Mouse (Mus musculus): Measurements from ENCODE around the gene Rgp1. TPM values are rescaled to one million over a fixed set of nuclear protein-coding genes. Genes with fewer than 3 reads are reported as not detected.

The Rgp1 gene
- total and polyA plus RNA-seq, 2 experiments from 2014 or later: 10.4 to 17.6 TPM

DNA sequence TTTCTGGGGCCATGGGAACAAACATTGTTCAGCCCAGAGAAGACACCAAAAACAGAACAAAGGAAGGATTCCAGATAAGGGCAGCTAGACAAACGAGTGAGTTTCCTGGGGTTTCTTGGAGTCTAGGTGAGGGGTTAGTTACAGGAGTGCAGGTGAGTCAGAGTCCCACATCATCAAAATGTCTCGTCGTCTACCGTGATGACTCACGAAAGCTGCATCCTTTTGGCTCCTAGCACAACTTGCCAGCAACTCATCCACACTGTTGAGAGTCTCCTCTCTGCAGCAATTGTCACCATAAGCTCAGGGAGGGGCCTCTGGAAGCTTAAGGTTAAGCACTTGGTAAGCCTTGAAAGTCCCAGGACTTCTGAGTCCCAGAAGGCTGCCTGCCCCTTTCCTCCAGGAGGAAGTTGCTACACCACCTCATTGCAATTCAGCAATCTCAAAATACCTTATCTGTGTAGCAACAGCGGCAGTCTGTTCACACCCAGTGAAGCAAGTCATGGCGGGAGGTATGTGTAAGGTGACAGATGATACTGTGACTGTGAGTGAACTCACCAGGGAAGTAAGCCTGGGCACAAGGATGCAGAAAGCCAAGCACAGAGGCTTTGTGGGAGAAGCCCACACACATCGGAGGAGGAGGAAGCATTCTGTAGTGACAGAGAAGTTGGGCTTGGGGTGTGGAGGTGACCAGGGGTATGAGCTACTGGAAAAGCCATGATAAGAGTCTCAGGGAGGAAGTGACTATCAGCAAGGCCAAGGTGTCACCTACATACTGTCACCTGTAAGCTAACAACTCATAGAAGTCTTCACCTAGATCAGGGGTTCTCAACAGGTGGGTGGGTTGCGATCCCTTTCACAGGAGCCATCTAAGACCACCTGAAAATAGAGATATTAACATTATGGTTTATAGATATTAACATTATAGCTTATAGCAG is 26.5 kb downstream of the Rgp1 start:
- Histone ChIP-seq H3K4me2 (ENCODE audit: low read depth) (no peak overlapping the region), H3K9me3 (ENCODE audit: low read length) (no peaks in the 10 kb centered on the region), H3K36me3 (ENCODE audit: insufficient read depth) (no peaks in the 10 kb centered on the region), H3K27me3 (ENCODE audit: insufficient read depth, low read length) (no peaks in the 10 kb centered on the region), H3K27ac (ENCODE audit: low read depth, low read length) (no peak overlapping the region), H3K9ac (no peak overlapping the region), H3K4me1 (ENCODE audit: insufficient read depth) (no peaks in the 10 kb centered on the region), H3K4me3 (ENCODE audit: low read depth, low read length) (no peak overlapping the region)
- DNase-seq: no peak
- TF ChIP-seq CTCF (IDR thresholded peaks at IDR 0.05; ENCODE audit: low read depth): no peak
- 84% methylated on average over 9 of the region's 9 CpGs for WGBS
- ATAC-seq: no peak

DNA sequence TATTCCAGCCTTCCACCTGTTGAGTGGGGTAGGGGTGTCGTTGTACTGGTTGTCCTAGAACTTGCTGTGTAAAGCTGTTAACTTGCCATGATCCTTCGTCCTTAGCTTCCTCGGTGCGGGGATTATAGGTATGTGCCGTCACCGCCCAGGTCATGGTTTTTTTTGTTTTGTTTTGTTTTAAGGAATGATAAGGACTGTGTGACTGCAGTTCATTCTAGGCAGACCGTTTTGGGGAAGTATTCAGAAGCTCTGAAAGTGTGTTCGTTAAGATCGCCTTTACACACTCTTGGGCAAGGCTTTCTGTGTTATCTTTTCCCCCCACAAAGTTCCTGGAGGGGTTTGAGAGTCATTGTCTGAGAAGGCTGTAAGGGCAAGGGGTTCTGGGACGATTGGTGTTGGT is 34.0 kb downstream of the Rgp1 start:
- DNase-seq (no peak), ATAC-seq (no peak)
- no peaks in the 10 kb centered on the region for H3K9me3 ChIP-seq (ENCODE audit: low read length)
- H3K4me2 ChIP-seq (ENCODE audit: low read depth): no peak overlapping the region
- H3K36me3 ChIP-seq (ENCODE audit: insufficient read depth): no peaks in the 10 kb centered on the region
- H3K9ac ChIP-seq: no peak overlapping the region
- H3K27ac ChIP-seq (ENCODE audit: low read depth, low read length): no peak overlapping the region
- no peak overlapping the region for H3K4me3 ChIP-seq (ENCODE audit: low read depth, low read length)
- TF ChIP-seq CTCF (IDR thresholded peaks at IDR 0.05; ENCODE audit: low read depth): no peak
- H3K27me3 ChIP-seq (ENCODE audit: insufficient read depth, low read length): no peaks in the 10 kb centered on the region
- no peaks in the 10 kb centered on the region for H3K4me1 ChIP-seq (ENCODE audit: insufficient read depth)
- WGBS: 66% methylated on average over 10 of the region's 10 CpGs

DNA sequence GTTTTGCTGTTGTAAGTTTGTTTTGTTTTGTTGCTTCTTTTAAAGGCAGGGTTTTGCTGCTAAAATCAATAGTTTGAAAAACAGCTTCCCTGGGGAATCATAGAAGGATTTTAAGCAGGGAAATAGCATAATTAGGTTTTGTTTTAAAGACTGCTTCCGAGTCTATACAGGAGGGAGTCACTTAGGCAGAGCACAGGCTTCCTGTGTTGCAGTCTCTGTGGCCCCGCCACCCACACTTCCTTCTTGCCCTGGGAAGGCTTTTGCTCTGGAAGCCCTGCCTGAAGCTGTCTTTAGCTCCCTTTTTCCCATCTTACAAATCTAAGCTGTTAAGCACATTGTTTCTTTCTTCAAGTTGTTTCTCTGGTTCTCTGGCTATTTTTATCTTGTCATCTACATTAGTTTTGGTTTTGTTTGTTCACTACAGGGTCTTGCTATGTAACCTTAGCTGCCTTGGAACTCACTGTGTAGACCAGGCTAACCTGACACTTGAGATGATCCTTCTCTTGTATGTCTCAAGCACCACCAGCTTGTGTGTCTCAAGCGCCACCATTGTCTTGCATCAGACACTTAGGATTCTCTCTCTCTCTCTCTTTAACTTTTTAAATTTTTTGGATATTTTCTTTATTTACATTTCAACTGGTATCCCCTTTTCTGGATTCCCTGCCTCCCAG is 34.7 kb downstream of the Rgp1 start:
- H3K4me3 ChIP-seq (ENCODE audit: low read depth, low read length): no peak overlapping the region

DNA sequence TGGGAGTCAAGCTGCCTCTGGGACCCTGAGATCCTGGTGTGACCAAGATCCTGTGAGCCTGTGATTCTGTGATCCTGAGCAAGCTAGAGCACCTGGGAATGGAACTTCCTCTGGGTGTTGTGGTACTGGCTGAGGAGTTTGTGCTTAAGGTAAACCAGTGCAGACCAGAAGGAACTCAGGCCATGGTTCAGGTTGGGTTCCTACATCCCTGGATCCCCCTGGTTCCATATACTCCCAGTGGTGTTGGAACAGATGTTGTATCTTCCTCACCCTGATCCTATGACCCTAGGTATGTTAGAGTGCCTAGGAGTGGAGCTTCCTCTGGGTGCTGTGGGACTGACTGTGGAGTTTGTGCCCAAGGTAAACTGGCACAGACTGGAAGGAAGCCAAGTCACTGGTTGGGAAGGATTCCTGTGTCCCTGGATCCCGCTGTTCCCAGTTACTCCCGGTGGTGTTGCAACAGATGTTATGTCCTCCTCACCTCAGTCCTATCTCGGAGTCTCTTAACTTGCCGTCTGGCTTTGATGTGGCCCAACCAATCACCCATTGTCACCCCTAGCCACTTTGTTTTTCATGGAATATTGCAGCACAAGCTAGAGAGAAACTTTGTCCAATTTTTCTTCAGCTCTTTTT is 41.7 kb downstream of the Rgp1 start:
- no peak overlapping the region for H3K4me3 ChIP-seq (ENCODE audit: low read depth, low read length)
- H3K4me1 ChIP-seq (ENCODE audit: insufficient read depth): no peaks in the 10 kb centered on the region
- H3K9me3 ChIP-seq (ENCODE audit: low read length): no peaks in the 10 kb centered on the region
- ATAC-seq (no peak), DNase-seq (no peak)
- no peaks in the 10 kb centered on the region for H3K36me3 ChIP-seq (ENCODE audit: insufficient read depth)
- no peak overlapping the region for H3K9ac ChIP-seq
- no peak overlapping the region for H3K4me2 ChIP-seq (ENCODE audit: low read depth)
- H3K27ac ChIP-seq (ENCODE audit: low read depth, low read length): no peak overlapping the region
- H3K27me3 ChIP-seq (ENCODE audit: insufficient read depth, low read length): no peaks in the 10 kb centered on the region
- 92% methylated on average over 4 of the region's 4 CpGs for WGBS
- TF ChIP-seq CTCF (IDR thresholded peaks at IDR 0.05; ENCODE audit: low read depth): no peak

More for the DNA sequence above, 34.7 kb downstream of the Rgp1 start:
- no peak overlapping the region for H3K27ac ChIP-seq (ENCODE audit: low read depth, low read length)
- DNase-seq (no peak), ATAC-seq (no peak)
- WGBS: 62% methylated on average over 3 of the region's 3 CpGs
- TF ChIP-seq CTCF (IDR thresholded peaks at IDR 0.05; ENCODE audit: low read depth): no peak
- H3K4me2 ChIP-seq (ENCODE audit: low read depth): no peak overlapping the region
- H3K9me3 ChIP-seq (ENCODE audit: low read length): no peaks in the 10 kb centered on the region
- no peaks in the 10 kb centered on the region for H3K4me1 ChIP-seq (ENCODE audit: insufficient read depth)
- no peaks in the 10 kb centered on the region for H3K36me3 ChIP-seq (ENCODE audit: insufficient read depth)
- no peaks in the 10 kb centered on the region for H3K27me3 ChIP-seq (ENCODE audit: insufficient read depth, low read length)
- H3K9ac ChIP-seq: no peak overlapping the region

DNA sequence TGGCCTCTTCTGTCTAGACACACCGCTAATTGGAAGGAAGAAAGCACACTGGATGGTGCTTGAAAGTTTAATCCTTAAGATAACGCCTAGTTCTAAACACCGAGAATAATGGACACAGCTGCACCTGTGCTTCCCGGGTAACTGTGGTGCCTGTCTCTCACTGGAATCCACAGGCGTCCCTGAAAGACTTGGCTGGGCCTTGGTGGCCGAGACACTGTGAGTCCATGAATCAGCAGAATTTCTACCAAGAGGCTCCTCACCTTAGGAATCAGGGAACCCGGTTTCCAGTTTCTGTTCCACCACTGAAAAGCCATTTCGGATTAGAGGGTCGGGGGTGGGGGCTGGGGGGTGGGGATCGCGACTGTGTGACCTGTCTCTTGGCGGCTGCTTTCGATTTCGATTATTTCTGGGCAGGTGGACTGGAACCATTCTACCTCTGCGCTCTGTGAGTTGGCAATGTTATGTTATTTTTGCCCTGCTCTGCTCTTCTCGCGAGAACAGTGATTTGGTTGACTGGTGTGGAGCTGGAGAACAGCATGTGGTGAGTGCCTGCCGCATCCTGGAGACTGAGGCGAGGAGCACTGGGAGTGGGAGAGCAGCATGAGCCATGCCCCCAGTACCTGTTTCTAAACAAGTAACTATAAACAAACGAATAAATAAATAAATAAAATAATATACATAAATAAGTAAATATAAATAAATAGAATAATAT is 50.7 kb downstream of the Rgp1 start:
- 36% methylated on average over 20 of the region's 20 CpGs for WGBS
- Histone ChIP-seq H3K27me3 (ENCODE audit: insufficient read depth, low read length) (no peaks in the 10 kb centered on the region), H3K4me2 (ENCODE audit: low read depth) (peak overlapping the region; percentile 24; the same call in 1 of the 2 replicates), H3K9me3 (ENCODE audit: low read length) (no peaks in the 10 kb centered on the region), H3K36me3 (ENCODE audit: insufficient read depth) (no peaks in the 10 kb centered on the region), H3K4me1 (ENCODE audit: insufficient read depth) (peaks cover 23% of the 10 kb centered on the region), H3K27ac (ENCODE audit: low read depth, low read length) (no peak overlapping the region), H3K9ac (no peak overlapping the region), H3K4me3 (ENCODE audit: low read depth, low read length) (no peak overlapping the region)
- TF ChIP-seq CTCF (IDR thresholded peaks at IDR 0.05; ENCODE audit: low read depth): no peak
- ATAC-seq (peak; percentile 56), DNase-seq (peak; percentile 63)

DNA sequence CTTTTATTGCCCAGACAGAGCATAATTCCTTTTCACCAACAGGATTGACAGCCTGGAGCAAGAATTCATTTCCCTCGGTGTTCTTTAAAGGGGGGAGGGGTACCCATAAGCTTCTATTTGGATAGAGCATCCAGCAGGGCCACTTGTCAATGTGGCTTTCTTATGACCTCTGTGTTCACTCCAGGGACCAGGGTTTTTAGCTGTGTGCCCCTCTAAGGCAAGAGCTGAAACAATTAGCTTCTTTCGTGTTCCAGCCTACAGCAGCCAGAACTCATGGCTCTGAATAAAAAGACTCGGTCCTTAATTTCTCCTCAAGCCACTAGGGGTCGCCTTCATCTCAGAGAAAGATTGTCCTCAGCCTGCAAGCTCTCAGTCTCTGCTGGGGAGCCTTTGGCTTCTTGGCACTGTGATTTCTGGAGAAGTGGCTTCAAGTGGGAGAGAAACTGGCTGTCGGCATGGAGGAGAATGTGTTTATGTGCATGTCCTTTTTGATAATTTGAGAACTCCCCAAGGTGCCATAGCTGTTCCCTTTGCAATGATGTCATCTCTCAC is 51.6 kb downstream of the Rgp1 start:
- Histone ChIP-seq H3K9ac (no peak overlapping the region; the same call in 1 of the 2 replicates), H3K27me3 (ENCODE audit: insufficient read depth, low read length) (no peaks in the 10 kb centered on the region), H3K4me3 (ENCODE audit: low read depth, low read length) (no peak overlapping the region), H3K27ac (ENCODE audit: low read depth, low read length) (peak overlapping the region; percentile 72), H3K36me3 (ENCODE audit: insufficient read depth) (no peaks in the 10 kb centered on the region), H3K4me2 (ENCODE audit: low read depth) (peak overlapping the region; percentile 28; the same call in 1 of the 2 replicates), H3K4me1 (ENCODE audit: insufficient read depth) (peaks cover 23% of the 10 kb centered on the region), H3K9me3 (ENCODE audit: low read length) (no peaks in the 10 kb centered on the region)
- WGBS: 2% methylated on average over 5 of the region's 5 CpGs
- TF ChIP-seq CTCF (IDR thresholded peaks at IDR 0.05; ENCODE audit: low read depth): peak; percentile 91
- peak; percentile 81 for ATAC-seq
- DNase-seq: peak; percentile 94

All from forebrain, postnatal 0 days (tissue).